Mouse (Mus musculus) CH12F3 (cell line): ENCODE data around the gene Olfr218.
"Not testable (repeated sequence)": the region's sequence is repeated elsewhere in the genome, so short reads cannot be mapped to it uniquely, and the experiment has no call there.

Experiments used
- in situ Hi-C: fragments of 300-500 bp; cut with MboI; formaldehyde crosslinking; loops from 2 replicates; pipeline ENCODE4 v1.14.3; 2020; ENCODE audit warnings: low sequenced_read_pairs

Olfr218 gene

DNA sequence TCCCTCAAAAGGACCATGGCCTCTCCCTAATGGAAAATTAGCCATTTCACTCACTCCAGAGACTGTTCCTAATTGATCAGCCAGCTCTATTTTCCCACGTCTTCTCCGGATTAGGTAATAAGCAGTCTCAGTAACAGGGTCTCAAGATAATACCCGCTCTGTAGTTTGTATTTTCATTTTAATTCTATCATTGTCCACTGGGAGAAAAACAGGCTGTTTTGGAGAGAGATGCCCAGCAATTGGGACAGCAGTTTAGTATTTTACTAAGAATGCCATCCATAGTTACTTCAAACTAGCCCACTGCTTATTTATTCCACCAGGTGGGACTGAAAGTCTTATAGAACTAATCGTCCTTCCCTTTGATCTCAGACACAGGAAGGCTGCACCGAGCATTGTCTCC, at the start of gene Olfr218:
Gene Olfr218 (plus strand): TSS at position 301 of the 400 bp plus-strand sequence.
- in situ Hi-C loops: no loop called here

GRCm38 (mm10) chr1:173174154-173174842, 23.3 kb upstream of the Olfr218 start:
- in situ Hi-C loops: no loop called here

GRCm38 (mm10) chr1:173190540-173190939, 7.1 kb upstream of the Olfr218 start, which contains the start of gene Olfr1406:
Gene Olfr1406, minus strand, starts transcription at chr1:173190640.
- in situ Hi-C loops: no loop called here

DNA sequence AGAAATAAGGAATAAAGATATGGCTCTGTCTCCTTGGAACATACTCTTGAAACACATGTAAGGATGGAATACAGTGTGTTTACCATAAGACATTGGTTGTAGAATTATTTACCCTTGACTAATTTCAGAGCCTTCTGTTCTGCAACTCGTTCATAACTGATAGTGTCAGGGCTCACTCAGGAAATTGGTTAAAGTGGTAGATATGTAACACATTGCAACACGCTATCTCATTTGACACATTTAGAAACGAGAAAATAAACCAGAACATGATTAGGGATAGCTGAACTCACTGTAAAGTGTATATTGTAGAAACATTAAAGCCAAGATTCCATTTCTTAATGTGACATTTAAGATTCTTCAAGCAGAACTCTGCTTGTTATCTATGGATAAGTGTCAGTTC, 5.5 kb upstream of the Olfr218 start:
- in situ Hi-C loops: no loop called here

DNA sequence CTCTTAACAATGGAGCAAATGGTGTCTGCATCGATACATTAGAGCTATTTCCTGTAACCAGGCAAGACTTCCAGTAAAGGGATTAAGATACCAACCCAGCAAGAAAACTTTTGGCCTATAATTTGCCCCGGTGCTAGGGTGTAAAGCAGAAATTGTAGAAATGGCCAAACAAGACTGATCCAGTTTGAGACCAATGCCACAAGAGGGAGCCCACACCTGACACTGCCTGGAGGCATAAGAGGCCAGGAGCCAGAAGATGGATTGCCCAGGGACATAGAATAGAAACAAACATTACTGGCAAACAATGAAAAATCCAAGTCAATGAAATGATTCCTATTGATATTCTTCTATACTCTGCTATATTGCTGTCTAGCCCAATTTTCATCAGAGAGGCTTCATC, 1.2 kb upstream of the Olfr218 start:
- in situ Hi-C loops: no loop called here

- in situ Hi-C loops: no loop called here
These were observed 14.5 kb downstream of the Olfr218 start, which contains the start of gene Olfr1404 for GRCm38 (mm10) chr1:173212092-173212491. Gene Olfr1404, plus strand, starts transcription at chr1:173212392.

DNA sequence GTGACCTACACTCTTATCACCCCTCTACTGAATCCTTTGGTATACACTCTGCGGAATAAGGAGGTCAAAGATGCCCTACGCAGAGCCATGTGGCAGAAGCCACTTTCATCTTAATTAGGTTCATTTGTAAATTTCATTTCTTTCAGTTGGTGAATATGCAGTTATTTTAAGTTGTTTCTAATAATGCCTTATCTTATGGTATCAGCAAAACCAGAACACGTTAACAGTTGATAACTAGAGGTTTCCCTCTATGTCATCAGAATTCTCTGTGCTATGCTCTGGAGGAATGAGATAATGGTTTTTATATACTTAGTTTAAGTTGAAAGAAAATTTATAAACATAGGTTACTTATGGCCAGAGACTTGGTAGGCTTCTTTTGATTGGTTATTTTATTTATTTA, 18.9 kb downstream of the Olfr218 start:
- in situ Hi-C loops: no loop called here

GRCm38 (mm10) chr1:173227081-173227480, 29.5 kb downstream of the Olfr218 start, which contains the start of gene Fcer1a:
Gene Fcer1a, minus strand, starts transcription at chr1:173227214.
- in situ Hi-C loops: no loop called here

- in situ Hi-C loops: not testable (repeated sequence)
These were observed 39.4 kb downstream of the Olfr218 start for GRCm38 (mm10) chr1:173237004-173237403.

- in situ Hi-C loops: no loop called here
These were observed 52.3 kb downstream of the Olfr218 start for GRCm38 (mm10) chr1:173249888-173250287.
